Mouse (Mus musculus): ENCODE measurements at regions not wholly inside any gene's neighbourhood (a gene's known extent, or its start where the extent isn't known, plus 50 kb on each side); places are given as distances from the start of the nearest gene placed in this dataset.

- no peak for ATAC-seq (replicated peaks; ENCODE audit: poor library complexity, severe bottlenecking)
Measured at GRCm38 (mm10) chr13:44513378-44514285, 215.6 kb upstream of the Jarid2 start.

- ATAC-seq (replicated peaks; ENCODE audit: poor library complexity, severe bottlenecking), result no peak
Measured at GRCm38 (mm10) chr13:44514636-44515158, 214.6 kb upstream of the Jarid2 start.

GRCm38 (mm10) chr13:44516863-44517262, 212.4 kb upstream of the Jarid2 start:
- ATAC-seq (replicated peaks; ENCODE audit: poor library complexity, severe bottlenecking), result no peak

GRCm38 (mm10) chr13:44517312-44517711, 212.0 kb upstream of the Jarid2 start:
- no peak for ATAC-seq (replicated peaks; ENCODE audit: poor library complexity, severe bottlenecking)

GRCm38 (mm10) chr13:44518215-44518614, 211.1 kb upstream of the Jarid2 start:
- peak; percentile 94 for ATAC-seq (replicated peaks; ENCODE audit: poor library complexity, severe bottlenecking)

- ATAC-seq (replicated peaks; ENCODE audit: poor library complexity, severe bottlenecking), result no peak
Measured at GRCm38 (mm10) chr13:44523516-44523915, 205.8 kb upstream of the Jarid2 start.

GRCm38 (mm10) chr13:44530867-44531564, 198.3 kb upstream of the Jarid2 start:
- ATAC-seq (replicated peaks; ENCODE audit: poor library complexity, severe bottlenecking), result no peak

- peak; percentile 82 for ATAC-seq (replicated peaks; ENCODE audit: poor library complexity, severe bottlenecking)
Measured at GRCm38 (mm10) chr13:44532631-44533180, 196.6 kb upstream of the Jarid2 start.

GRCm38 (mm10) chr13:44534575-44535080, 194.6 kb upstream of the Jarid2 start:
- ATAC-seq (replicated peaks; ENCODE audit: poor library complexity, severe bottlenecking), result no peak

GRCm38 (mm10) chr13:44535441-44535840, 193.8 kb upstream of the Jarid2 start:
- ATAC-seq (replicated peaks; ENCODE audit: poor library complexity, severe bottlenecking), result peak; percentile 51

- ATAC-seq (replicated peaks; ENCODE audit: poor library complexity, severe bottlenecking), result peak; percentile 38
Measured at GRCm38 (mm10) chr13:44538238-44538637, 191.0 kb upstream of the Jarid2 start.

- peak; percentile 47 for ATAC-seq (replicated peaks; ENCODE audit: poor library complexity, severe bottlenecking)
Measured at GRCm38 (mm10) chr13:44540401-44540800, 188.9 kb upstream of the Jarid2 start.

- ATAC-seq (replicated peaks; ENCODE audit: poor library complexity, severe bottlenecking), result peak; percentile 45
Measured at GRCm38 (mm10) chr13:44541243-44541653, 188.0 kb upstream of the Jarid2 start.

- ATAC-seq (replicated peaks; ENCODE audit: poor library complexity, severe bottlenecking), result no peak
Measured at GRCm38 (mm10) chr13:44544786-44545185, 184.5 kb upstream of the Jarid2 start.

- ATAC-seq (replicated peaks; ENCODE audit: poor library complexity, severe bottlenecking), result no peak
Measured at GRCm38 (mm10) chr13:44546289-44546688, 183.0 kb upstream of the Jarid2 start.

GRCm38 (mm10) chr13:44548880-44549279, 180.4 kb upstream of the Jarid2 start:
- no peak for ATAC-seq (replicated peaks; ENCODE audit: poor library complexity, severe bottlenecking)

GRCm38 (mm10) chr13:44553363-44553762, 175.9 kb upstream of the Jarid2 start:
- ATAC-seq (replicated peaks; ENCODE audit: poor library complexity, severe bottlenecking), result no peak

- no peak for ATAC-seq (replicated peaks; ENCODE audit: poor library complexity, severe bottlenecking)
Measured at GRCm38 (mm10) chr13:44554686-44555463, 174.4 kb upstream of the Jarid2 start.

- ATAC-seq (replicated peaks; ENCODE audit: poor library complexity, severe bottlenecking), result no peak
Measured at GRCm38 (mm10) chr13:44555979-44556378, 173.3 kb upstream of the Jarid2 start.

- no peak for ATAC-seq (replicated peaks; ENCODE audit: poor library complexity, severe bottlenecking)
Measured at GRCm38 (mm10) chr13:44558051-44558450, 171.2 kb upstream of the Jarid2 start.

Measured in granulocyte monocyte progenitor cell, adult 5-6 weeks (primary cell).